Mouse (Mus musculus) mouse trophoblast stem cell (cell line): ENCODE measurements at regions not wholly inside any gene's neighbourhood (a gene's known extent, or its start where the extent isn't known, plus 50 kb on each side); places are given as distances from the start of the nearest gene placed in this dataset.
"Not testable (repeated sequence)": the region's sequence is repeated elsewhere in the genome, so short reads cannot be mapped to it uniquely, and the experiment has no call there.

Source experiments
- in situ Hi-C, 2 experiments: fragments of 300-500 bp; cut with MseI, MboI; formaldehyde crosslinking; loops; 2 replicates in 1 of 2; 3 replicates in 1 of 2; pipeline ENCODE4 v1.15.1; 2025

- in situ Hi-C loops: loop anchor here in 1 of 2 experiments (25.0 kb wide), 1 partner anchor 344 kb away; no protein-coding TSS in a partner anchor
Observed at GRCm38 (mm10) chr5:50343681-50344080, 284.9 kb upstream of the Adgra3 start.

GRCm38 (mm10) chr5:50309491-50309890 is 250.7 kb upstream of the Adgra3 start:
- in situ Hi-C loops: no loop called here

- in situ Hi-C loops: no loop called here
Observed at GRCm38 (mm10) chr5:50303859-50304480, 245.2 kb upstream of the Adgra3 start.

- in situ Hi-C loops: no loop called here
Observed at GRCm38 (mm10) chr5:50293794-50294193, 235.0 kb upstream of the Adgra3 start.

GRCm38 (mm10) chr5:50290879-50291410 is 232.1 kb upstream of the Adgra3 start:
- in situ Hi-C loops: no loop called here

- in situ Hi-C loops: no loop called here
Observed at GRCm38 (mm10) chr5:50260417-50260816, 201.6 kb upstream of the Adgra3 start.

- in situ Hi-C loops: no loop called here
Observed at GRCm38 (mm10) chr5:50258017-50258416, 199.2 kb upstream of the Adgra3 start.

GRCm38 (mm10) chr5:50234111-50234510 is 175.3 kb upstream of the Adgra3 start:
- in situ Hi-C loops: no loop called here

- in situ Hi-C loops: loop anchor here (25.0 kb wide), 2 partner anchors 230 to 855 kb away; no protein-coding TSS in a partner anchor
Observed at GRCm38 (mm10) chr5:50216956-50217355, 158.2 kb upstream of the Adgra3 start.

GRCm38 (mm10) chr5:50215960-50216359 is 157.2 kb upstream of the Adgra3 start:
- in situ Hi-C loops: loop anchor here (25.0 kb wide), 2 partner anchors 229 to 854 kb away; no protein-coding TSS in a partner anchor

- in situ Hi-C loops: loop anchor here (25.0 kb wide), 2 partner anchors 215 to 840 kb away; no protein-coding TSS in a partner anchor
Observed at GRCm38 (mm10) chr5:50202307-50203010, 143.7 kb upstream of the Adgra3 start.

GRCm38 (mm10) chr5:50196423-50196822 is 137.6 kb upstream of the Adgra3 start:
- in situ Hi-C loops: no loop called here

GRCm38 (mm10) chr5:50195993-50196392 is 137.2 kb upstream of the Adgra3 start:
- in situ Hi-C loops: no loop called here

- in situ Hi-C loops: no loop called here
Observed at GRCm38 (mm10) chr5:50189394-50189793, 130.6 kb upstream of the Adgra3 start.

- in situ Hi-C loops: no loop called here
Observed at GRCm38 (mm10) chr5:50182721-50183120, 123.9 kb upstream of the Adgra3 start.

- in situ Hi-C loops: no loop called here
Observed at GRCm38 (mm10) chr5:50156557-50156956, 97.8 kb upstream of the Adgra3 start.

GRCm38 (mm10) chr5:50155170-50155860 is 96.5 kb upstream of the Adgra3 start:
- in situ Hi-C loops: not testable (repeated sequence)

- in situ Hi-C loops: no loop called here
Observed at GRCm38 (mm10) chr5:50146926-50147325, 88.1 kb upstream of the Adgra3 start.

GRCm38 (mm10) chr5:50145458-50146083 is 86.8 kb upstream of the Adgra3 start:
- in situ Hi-C loops: no loop called here

- in situ Hi-C loops: no loop called here
Observed at GRCm38 (mm10) chr5:50130202-50130601, 71.4 kb upstream of the Adgra3 start.

- in situ Hi-C loops: no loop called here
Observed at GRCm38 (mm10) chr5:50128972-50129371, 70.2 kb upstream of the Adgra3 start.

GRCm38 (mm10) chr5:50126594-50126993 is 67.8 kb upstream of the Adgra3 start:
- in situ Hi-C loops: no loop called here
